17 mouse cellular contexts compared by ENCODE assay signal in genomic region chr17:94243821-94244220, GRCm38 (mm10).
"Had no signal": no experiment of that assay in that cellular context is flagged by ENCODE, and none has a peak within 500 bp of the region (broad histone marks: within the 10 kb centered on the region; RNA-seq: fewer than 3 reads in every experiment).

No protein-coding gene starts in this region.

- DNase-seq: gastrocnemius, adult 2 months; gastrocnemius, postnatal 10 days; gastrocnemius, postnatal 25 days; heart, adult 18-20 months; heart, postnatal 10 days; heart, postnatal 4 days; kidney, adult 18-20 months; kidney, adult 8-10 months; kidney, postnatal 10 days; kidney, postnatal 25 days; kidney, postnatal 4 days; liver; liver, embryonic 13.5 days had no signal

- ATAC-seq: hindbrain, embryonic 16.5 days; inflammation-experienced regulatory T-cells, adult 6 months; intestine, embryonic 15.5 days; intestine, postnatal 0 days had no signal
